Mouse (Mus musculus): ENCODE measurements around the gene Rtn4rl2.
A peak's percentile ranks its signal among the peaks of the same experiment; 100 is the strongest.

Rtn4rl2 gene

DNA sequence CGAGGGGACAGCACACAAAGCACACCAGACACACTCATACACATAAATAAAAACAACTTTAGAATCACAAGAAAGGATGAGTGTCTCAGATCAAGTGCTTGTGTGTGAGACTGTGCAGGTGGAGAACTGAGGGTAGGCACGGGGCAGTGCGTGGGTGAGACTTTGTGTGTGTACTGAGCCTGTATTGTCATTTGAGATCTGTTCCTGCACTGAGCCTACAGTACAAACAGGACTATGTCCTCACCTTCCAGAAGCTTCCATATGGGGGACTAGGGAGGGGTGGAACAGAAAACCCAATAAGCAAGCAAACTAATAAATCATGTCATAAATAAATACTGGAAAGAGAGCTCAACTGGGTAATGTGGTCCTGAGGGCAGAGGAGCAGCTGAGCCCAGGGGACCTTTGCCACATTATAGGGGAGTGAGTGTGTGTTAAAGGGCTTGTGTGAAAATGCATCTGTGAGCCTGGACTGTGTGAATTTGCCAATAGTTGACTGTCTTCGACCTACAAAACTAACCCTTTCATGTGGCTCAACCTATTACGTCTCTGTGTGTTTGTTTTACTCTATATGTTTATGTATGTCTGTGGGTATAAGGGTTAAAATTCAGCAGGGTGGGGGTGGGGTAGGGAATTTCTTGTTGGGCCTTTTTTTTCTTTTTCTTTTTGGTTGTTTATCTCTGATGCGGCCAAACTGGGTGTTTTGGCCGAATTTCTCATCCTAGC is 35.9 kb downstream of the Rtn4rl2 start:
- no peak for DNase-seq (ENCODE audit: low spot score in 2 of 2)

DNA sequence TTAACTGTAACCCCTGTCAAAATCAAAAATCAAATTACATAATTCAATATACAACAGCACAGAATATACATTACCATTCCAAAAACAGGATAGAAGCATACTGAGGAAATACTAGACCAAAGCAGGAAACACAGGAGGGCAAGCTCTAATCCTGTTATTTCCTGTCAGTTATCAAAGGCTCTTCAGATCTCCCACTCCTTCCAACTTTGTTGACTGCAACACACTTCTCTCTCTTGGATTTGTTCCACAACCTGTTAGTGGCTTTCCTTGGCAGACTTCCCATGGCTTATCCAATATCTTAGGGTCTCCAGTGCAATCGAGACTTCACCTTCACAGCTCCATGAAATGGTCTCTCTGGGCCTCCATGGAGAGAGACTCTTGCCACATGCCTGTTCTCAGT is 41.3 kb downstream of the Rtn4rl2 start:
- no peak for DNase-seq (ENCODE audit: low spot score in 2 of 2)

DNA sequence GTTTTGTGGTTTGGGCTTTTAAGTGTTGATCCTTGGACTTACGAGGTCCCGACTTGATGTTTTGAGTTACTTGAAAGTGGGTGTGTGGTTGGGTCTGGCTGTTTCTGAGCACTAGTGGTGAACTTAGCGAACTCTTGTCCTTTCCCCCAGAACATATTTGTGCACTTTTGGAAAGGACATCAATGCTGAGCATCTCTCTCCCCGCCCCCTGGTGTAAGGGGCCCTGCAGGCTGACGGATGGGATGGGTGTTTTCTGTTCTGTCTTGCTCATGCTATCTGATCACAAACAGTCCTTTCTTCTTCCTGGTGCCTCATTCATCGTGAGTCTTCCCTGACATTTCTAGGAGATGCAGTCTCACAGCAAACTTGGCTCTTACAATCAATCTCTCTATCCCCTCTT is 42.9 kb downstream of the Rtn4rl2 start:
- no peak for DNase-seq (ENCODE audit: low spot score in 2 of 2)

DNA sequence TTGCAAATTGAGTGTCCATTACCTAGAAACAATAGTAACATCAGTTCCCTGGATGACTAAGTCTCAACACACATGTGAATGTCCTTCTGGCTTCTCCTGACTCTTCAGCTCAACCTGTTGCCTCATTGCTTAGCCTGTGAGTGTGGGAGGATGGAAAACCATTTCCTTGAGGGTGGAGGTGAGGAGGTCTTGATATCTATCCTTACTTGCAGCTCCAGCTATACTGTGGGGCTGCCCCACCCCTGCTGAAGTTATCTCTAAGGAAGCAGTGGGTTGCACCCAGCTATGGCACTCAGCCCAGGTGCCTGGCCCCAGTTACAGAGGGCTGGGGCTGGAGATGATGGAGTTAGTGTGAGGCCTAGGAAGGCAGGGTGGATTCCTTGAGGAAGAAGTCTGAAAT is 44.6 kb downstream of the Rtn4rl2 start:
- no peak for DNase-seq (ENCODE audit: low spot score in 2 of 2)

DNA sequence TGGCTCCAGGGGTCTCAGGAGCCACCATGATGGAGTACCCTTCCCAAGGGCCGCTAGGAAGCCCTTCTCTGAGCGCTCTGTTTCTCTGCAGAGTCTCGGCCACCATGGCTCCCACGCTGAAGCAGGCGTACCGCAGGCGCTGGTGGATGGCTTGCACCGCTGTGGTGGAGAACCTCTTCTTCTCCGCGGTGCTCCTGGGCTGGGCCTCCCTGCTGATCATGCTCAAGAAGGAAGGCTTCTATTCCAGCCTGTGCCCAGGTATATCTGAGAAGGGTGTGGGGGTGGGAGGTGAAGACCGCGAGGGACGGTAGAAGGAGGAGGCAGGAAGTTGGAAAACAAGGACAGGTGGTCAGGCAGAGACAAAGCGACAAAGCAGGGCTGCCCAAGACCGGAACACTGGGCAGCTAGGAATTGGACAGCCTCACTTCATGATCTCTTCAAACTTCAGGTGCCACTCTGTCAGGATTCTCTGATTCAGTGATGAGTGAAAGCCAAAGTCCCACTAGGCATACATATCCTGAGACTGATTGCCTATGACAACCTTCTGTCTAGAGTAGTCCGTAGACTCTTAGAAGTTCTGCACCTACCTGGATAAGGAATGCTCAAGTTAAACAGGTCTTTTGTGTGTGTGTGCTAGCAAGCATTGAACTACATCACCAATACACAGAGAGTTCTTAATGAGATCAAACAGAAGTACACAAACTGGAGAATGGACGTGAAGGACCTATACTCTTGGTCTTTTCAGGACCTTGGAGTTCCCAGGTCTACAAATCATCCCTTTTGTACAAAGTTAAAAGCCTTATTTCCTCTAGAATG is 45.6 kb downstream of the Rtn4rl2 start:
- DNase-seq (ENCODE audit: low spot score in 2 of 2): no peak

DNA sequence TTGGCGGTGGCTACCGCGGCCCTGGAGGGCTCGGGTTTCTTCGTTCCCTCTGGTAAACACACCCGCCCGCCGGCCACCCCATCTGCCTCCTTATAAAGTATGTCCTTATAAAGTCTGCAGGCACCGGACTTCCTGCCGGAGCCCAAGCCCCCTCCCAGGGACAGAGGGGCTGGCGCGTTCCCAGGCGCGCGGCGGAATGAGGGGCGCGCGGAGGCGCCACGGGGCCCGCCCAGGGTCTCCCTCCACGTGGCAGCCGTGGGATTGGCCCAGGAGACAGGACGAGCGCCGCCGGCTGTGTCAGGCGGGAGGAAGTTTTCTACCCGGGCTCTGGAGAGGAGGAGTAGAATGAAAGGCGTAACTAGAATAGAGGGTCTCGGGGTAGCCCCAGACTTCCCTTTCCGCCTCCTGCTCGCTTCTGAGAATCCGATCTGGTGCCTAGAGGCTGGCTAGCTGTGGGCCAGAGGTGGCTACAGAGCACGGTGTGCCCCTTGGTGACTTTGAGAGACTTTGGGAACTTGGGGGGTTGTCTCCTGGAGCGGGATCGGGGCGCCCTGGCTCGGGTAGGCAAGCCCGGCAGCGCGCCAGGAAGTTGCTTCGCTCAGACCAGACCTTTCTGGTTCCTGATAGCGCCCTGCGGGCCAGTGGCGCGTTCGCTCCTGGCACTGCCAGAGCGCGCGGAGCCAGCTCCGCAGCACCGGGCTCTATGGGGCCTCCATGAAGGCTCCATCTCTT is 46.3 kb downstream of the Rtn4rl2 start:
- DNase-seq (ENCODE audit: low spot score in 2 of 2): peak in 1 of 2 experiments; percentile 55

DNA sequence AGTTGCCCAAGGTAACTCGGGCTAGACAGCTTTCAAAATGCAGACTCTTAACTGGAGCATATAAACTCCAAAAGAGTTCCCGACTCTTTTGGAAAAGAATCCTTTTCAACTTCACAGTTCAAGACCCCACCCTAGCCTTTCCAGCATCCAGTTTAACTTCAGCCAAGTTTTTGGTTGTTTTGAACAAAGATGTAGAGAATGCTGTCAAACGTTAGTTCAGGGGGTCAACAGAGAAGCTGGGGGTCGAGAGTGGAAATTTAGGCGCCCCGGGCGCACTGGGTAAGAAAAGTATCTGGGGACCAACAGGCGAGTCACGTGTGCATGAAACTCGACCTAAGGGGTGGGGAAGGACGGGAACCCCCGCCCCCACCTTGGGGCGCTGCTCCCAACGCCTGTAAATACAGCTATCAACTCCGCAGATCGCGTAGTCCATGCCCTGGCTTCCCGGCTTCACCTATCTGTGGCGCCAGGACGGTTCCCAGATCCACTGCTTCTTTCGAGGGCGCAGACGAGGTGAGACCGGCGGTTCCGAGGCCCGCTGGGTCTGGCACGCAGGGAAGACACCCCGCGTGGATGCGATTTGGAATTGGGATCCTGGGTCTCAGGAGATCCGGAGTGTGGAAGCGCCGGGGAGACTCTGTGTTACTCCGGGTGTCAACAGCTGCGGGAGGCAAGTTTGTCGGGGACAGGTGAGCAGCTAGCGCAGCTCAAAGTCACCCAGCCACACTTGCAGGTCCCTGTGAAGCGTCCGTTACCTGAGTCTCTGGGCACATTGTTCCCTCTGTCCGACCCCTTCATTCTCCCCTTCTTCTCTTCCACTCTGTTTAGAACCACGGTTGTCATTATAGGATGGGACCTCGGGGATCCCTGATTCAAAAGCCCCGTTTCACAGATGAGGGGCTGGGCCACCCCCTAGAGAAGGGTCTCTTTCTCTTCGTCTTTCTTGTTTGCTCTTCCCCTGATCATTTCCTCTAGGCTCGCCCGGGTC is 47.2 kb downstream of the Rtn4rl2 start:
- DNase-seq (ENCODE audit: low spot score in 2 of 2): no peak

DNA sequence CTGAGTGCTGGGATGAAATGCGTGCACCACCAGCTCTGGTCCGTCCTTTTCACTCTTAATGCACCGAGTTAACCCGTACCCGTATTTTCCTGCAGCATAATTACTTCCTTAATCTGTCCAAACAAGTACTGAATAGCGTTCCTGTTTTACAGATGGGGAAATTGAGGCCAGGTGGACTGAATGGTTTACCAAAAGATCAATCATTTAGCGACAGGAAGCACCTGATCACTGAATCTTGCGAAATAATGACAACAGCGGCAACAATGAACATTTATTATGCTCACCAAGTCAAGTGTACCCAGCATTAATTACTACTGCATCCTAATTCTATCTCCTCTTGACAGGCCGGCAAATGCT is 47.9 kb downstream of the Rtn4rl2 start, which contains the start of gene Slc43a1:
TSS of gene Slc43a1 (plus strand) at position 258 of the 357 bp plus-strand sequence.
- no peak for DNase-seq (ENCODE audit: low spot score in 2 of 2)

DNA sequence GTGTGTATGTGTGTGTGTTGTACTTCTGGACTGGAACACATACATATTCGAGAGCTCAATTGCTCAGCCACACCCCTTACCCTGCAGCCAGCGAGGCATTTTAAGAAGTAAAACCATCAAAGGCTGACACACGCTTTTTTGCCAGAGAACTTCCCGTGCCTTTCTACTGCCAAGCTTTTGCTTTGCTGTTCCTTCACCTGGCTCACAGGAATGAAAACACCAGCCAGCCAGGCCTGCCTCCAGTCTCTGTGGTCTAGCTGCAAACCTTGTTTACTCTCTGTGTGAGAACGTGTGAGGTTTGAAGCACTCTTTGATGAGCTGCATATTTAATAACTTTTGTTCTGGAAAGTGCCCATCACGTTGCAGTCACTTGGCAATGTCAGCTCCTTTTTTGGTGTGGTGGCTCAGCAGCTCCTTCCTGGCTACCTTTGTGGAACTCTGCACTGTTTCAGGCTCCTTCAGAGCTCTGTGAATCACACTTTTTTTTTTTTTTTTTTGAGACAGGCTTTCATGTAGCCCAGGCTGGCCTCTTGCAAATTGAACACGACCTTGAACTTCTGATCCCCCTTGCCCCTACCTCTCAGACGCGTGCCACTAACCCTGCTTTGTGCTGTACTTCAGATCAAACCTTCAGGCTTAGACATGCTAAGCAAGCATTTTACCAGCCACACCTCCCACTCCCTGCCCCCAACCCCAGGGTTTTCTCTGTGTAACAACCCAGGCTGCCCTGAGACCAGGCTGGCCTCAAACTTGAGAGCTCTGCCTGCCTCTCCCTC is 48.5 kb downstream of the Rtn4rl2 start:
- DNase-seq (ENCODE audit: low spot score in 2 of 2): no peak

DNA sequence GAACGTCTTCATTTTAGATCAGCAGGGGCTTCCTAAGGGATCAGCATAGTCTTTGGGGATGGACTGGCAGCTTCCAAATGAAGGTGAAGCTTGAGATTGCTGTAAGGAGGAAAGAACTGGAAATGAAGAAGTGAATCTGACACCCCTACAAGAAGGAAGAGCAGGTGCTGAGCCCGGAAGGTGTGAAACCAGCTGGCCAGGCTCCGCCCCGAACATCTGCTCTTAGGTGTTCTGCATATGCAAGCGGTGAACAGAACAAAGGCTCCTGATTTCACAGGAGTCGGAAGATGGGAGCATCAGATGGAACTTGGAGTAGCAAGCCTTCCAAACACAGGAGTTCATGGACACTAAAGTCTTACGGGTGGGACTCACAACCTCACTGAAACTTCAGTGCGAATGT is 49.4 kb downstream of the Rtn4rl2 start:
- no peak for DNase-seq (ENCODE audit: low spot score in 2 of 2)

DNA sequence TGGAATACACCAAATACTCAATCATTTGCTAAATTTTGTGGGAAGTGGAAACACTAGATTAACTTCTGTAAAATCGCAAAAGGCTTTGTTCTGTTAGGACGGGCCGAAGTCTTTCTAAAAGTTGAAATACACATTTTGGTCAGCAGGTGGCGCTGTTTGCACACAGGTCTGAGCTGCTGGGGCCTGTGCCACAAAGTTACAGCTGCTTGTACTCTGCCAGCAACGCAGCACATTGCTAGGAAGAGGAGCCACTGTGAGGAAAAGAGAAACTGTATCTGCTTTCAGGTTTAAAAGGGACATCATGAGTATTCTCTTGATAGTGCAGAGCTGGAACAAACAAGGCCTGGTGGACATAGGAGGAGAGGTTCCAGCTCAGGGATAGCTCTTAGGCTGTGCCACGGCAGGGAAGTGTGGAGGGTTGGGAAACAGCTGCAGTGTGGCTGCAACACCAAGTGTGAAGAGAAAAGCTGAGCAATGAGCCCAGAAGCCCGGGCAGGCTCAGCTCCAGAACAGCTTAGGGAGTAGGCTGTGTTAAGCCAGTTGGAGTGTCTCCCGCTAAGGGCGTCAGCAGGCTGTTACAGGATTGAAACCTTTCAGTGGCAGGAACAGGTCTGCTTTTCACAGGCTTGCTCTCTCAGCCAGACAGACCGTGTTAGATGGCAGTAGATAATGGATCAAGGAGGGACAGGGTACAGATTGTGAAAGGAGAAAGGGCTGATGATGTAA is 54.7 kb downstream of the Rtn4rl2 start:
- DNase-seq (ENCODE audit: low spot score in 2 of 2): peak; percentile 90 to 91

DNA sequence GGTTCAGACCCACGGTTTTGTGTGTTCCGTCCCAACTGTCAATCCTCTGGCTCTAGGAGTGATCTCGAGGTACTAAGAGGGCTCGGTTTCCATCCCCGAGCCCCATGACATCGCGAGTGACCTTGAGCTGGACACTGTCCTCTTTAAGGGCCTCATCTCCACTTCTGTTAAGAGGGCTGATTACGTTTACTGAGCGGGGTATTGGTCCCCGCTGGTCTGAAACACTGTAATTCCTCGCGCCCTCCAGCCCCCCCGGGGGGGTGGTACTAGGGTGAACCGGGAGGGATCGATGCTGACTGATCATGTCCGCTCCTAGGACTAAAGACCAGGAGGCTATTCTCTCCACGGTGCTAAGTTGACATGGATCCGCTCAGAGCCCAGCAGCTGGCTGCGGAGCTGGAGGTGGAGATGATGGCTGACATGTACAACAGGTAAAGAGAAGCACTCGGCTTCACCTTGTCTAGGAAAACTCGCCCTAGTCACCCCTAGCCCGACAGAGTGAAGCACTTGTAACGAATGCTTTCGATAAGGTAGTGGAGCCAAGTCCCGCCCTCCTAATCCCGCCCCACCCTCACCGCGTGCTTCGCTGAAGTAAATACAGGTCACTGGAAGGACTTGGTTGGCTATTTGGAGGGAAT is 59.1 kb downstream of the Rtn4rl2 start:
- DNase-seq (ENCODE audit: low spot score in 2 of 2): no peak

DNA sequence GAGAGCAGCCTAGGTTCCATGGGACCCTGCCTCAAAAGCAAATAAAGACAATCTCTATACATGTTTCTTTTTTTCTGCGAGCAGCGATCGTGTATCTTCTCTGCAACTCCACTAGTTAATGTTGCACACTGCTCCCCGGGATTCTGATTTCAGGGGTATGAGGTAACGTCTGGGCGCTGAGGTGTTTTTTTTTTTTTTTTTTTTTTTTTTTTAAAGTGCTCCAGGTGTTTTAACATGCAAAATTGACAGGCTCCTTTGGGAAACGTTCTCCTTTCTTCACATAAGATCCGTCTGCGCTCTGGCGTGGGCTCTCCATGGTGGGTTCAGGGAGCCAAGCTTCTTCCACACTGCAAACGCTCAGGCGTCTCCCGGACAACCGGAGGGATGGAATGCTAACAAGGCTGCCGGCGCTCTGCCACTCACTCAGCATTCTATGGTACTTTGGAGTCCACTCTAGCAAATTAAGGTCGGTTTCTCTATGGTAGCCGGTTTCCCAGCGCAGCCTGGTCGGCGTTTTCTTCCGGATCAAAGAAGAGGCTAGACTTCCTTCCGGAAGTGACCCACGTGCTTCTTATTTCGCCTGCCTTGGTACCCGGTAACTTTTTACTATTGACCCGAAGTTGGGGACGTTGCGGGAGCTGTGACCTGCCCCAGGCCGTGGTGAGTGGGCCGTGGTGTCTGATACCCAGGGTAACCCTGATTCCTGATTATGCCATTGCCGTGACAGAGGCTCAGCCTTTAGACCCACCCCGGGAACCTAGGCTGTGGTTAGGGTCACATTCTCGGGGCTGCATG is 59.8 kb downstream of the Rtn4rl2 start, which contains the start of gene Timm10:
TSS of gene Timm10 (plus strand) at position 510 of the 795 bp plus-strand sequence.
- peak; percentile 94 to 97 for DNase-seq (ENCODE audit: low spot score in 2 of 2)

DNA sequence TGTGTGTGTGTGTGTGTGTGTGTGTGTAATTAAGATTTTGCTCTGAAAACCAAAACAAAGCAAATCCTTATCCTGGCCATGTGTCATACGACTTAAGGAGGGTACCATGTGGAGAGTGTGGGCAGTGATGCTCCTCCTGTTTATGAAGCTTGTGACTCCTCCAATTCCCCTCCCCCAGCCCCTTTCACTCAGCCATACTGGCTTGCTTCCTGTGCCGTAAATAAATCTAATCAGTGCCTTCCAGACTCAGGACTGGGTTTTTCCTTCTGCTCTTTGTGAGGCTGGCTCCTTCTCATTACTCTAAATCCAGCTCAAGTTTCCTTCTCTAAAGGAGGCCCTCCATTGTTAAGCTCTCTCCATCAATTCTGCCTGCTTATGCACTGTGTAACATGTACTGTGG is 63.3 kb downstream of the Rtn4rl2 start:
- DNase-seq (ENCODE audit: low spot score in 2 of 2): peak in 1 of 2 experiments; percentile 39

DNA sequence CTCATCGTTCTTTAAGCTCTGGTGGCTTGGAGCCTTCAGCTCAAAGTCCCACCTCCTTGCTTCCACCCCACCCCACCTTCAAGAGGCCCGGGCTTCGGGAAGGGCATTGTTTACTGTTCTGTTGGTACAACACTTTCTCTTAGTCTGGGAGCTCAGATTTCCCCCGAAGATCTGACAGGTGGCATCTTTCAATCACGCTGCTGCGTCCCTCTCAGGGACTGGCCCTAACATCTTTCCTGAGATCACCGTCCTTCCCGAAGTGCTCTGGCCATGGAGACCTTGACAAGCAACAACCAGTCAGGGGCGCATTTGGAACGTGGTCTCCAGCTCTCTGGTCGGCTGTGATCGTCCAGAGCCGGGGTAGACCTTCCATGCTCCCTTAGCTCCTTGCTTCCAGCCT is 64.0 kb downstream of the Rtn4rl2 start, which contains the start of gene Smtnl1:
TSS of gene Smtnl1 (minus strand) at position 101 of the 400 bp plus-strand sequence.
- no peak for DNase-seq (ENCODE audit: low spot score in 2 of 2)
